Mouse (Mus musculus) adrenal gland, adult (tissue): Measurements from ENCODE around the gene S100a16.

Experiments
- DNase-seq, 2 experiments: peaks; one replicate each; pipeline ENCODE4 v3.0.0; 2022 to 2023; ENCODE audit warnings: low spot score in 1 of 2; ENCODE audit not compliant: inconsistent age in 2 of 2

The S100a16 gene

GRCm38 (mm10) chr3:90537141-90537904, at the start of gene S100a16:
Gene S100a16 (plus strand): TSS chr3:90537254.
- DNase-seq, result peak; percentile 76 to 90

- no peak for DNase-seq
Measured at GRCm38 (mm10) chr3:90488576-90488975, 48.5 kb upstream of the S100a16 start.

- peak; percentile 96 to 99 for DNase-seq
Measured at GRCm38 (mm10) chr3:90490696-90491256, 46.3 kb upstream of the S100a16 start, which contains the start of gene Snapin. Gene Snapin (minus strand): TSS chr3:90491033.

GRCm38 (mm10) chr3:90491350-90491749, 45.7 kb upstream of the S100a16 start:
- peak in 1 of 2 experiments; percentile 76 for DNase-seq

- no peak for DNase-seq
Measured at GRCm38 (mm10) chr3:90493831-90494540, 43.1 kb upstream of the S100a16 start.

GRCm38 (mm10) chr3:90495850-90496525, 41.1 kb upstream of the S100a16 start:
- DNase-seq, result no peak

GRCm38 (mm10) chr3:90497597-90497996, 39.5 kb upstream of the S100a16 start:
- no peak for DNase-seq

GRCm38 (mm10) chr3:90503444-90503843, 33.6 kb upstream of the S100a16 start:
- no peak for DNase-seq

- no peak for DNase-seq
Measured at GRCm38 (mm10) chr3:90505216-90505615, 31.8 kb upstream of the S100a16 start.

- DNase-seq, result no peak
Measured at GRCm38 (mm10) chr3:90506362-90506761, 30.7 kb upstream of the S100a16 start.

- peak in 1 of 2 experiments; percentile 46 for DNase-seq
Measured at GRCm38 (mm10) chr3:90508287-90508949, 28.6 kb upstream of the S100a16 start.

- DNase-seq, result peak; percentile 99 to 100
Measured at GRCm38 (mm10) chr3:90508950-90509746, 27.9 kb upstream of the S100a16 start, which contains the start of gene Chtop. Gene Chtop (minus strand): TSS chr3:90509498.

GRCm38 (mm10) chr3:90509747-90510123, 27.3 kb upstream of the S100a16 start:
- DNase-seq, result no peak

- no peak for DNase-seq
Measured at GRCm38 (mm10) chr3:90512276-90512675, 24.8 kb upstream of the S100a16 start.

- DNase-seq, result no peak
Measured at GRCm38 (mm10) chr3:90512948-90513642, 24.0 kb upstream of the S100a16 start.

- DNase-seq, result peak; percentile 86 to 94
Measured at GRCm38 (mm10) chr3:90513796-90514590, 23.1 kb upstream of the S100a16 start, which contains the start of the genes S100a1 and S100a13. Gene S100a1 (minus strand): TSS chr3:90514392. Gene S100a13 (plus strand): TSS chr3:90514435.

- peak; percentile 80 to 90 for DNase-seq
Measured at GRCm38 (mm10) chr3:90514691-90515090, 22.4 kb upstream of the S100a16 start.

- DNase-seq, result peak in 1 of 2 experiments; percentile 42
Measured at GRCm38 (mm10) chr3:90515242-90515641, 21.8 kb upstream of the S100a16 start.
